ENCODE assay signal across 16 mouse cellular contexts in genomic region chr1:89918111-89918510, GRCm38 (mm10). TPM values are rescaled to one million over a fixed set of nuclear protein-coding genes. Genes with fewer than 3 reads are reported as not detected.
"Had no signal": no experiment of that assay in that cellular context is flagged by ENCODE, and none has a peak within 500 bp of the region (broad histone marks: within the 10 kb centered on the region; RNA-seq: fewer than 3 reads in every experiment).

No protein-coding gene starts in this region.

- DNase-seq: gastrocnemius, adult 2 months; gastrocnemius, postnatal 10 days; gastrocnemius, postnatal 25 days; heart, adult 18-20 months; heart, postnatal 10 days; heart, postnatal 36 days; kidney, adult 11 months; kidney, adult 2 months; kidney, adult 9 months; kidney, postnatal 14 days; kidney, postnatal 36 days; layer of hippocampus, adult 9-11 months; layer of hippocampus, postnatal 36 days; left cerebral cortex, postnatal 4 days had no signal

RNA-seq across cellular contexts. Expression of gene Gbx2, which starts 12.9 kb away (rescaled TPM):
- total RNA-seq: gastrocnemius, postnatal 10 days; gastrocnemius, postnatal 4 days; heart, adult 18-20 months; heart, postnatal 10 days; heart, postnatal 36 days; liver, adult 2 months had no signal
